Comparison of ENCODE assay signal across 26 mouse cellular contexts in the genomic region with DNA sequence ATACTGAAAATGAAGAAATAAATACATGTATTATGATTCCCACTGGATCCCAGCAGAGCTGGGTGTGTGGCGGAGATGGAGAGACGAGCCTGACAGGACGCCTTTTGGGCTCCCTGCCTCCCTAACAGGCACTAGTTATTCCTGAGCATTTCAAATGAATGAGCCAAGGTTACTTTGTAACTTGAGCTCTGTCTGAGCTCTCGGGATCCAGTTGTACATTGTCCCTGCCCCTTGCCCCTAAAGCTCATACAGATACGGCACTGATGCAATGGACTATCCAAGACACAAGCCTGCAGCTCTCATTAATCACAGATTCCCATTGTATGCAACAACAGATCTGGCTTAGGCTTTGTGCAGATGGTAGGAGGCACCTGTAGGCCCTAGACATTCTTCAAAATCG.
DNase-seq lines count a peak whose midpoint lies in the region; ATAC-seq and TF ChIP-seq lines count a peak whose summit lies in the region.
"Had no signal": no experiment of that assay in that cellular context is flagged by ENCODE, and none has a peak within 500 bp of the region (broad histone marks: within the 10 kb centered on the region; RNA-seq: fewer than 3 reads in every experiment).

No protein-coding gene starts in this region.

- no peak overlapping the region for H3K27ac ChIP-seq in kidney, adult 2 months (ENCODE audit: insufficient read depth, low read depth, low read length)
- 0 out of 2 replicates have a peak overlapping the region, but pooled peaks have one; percentile 4 for H3K27ac ChIP-seq in kidney, embryonic 15.5 days
- H3K27ac ChIP-seq in midbrain, embryonic 11.5 days (ENCODE audit: low read depth, low read length) = no peak overlapping the region
- no peak overlapping the region for H3K27ac ChIP-seq in midbrain, embryonic 16.5 days (ENCODE audit: low read length)
- H3K27ac ChIP-seq: embryonic facial prominence, embryonic 10.5 days; embryonic facial prominence, embryonic 12.5 days; forebrain, embryonic 13.5 days; forebrain, embryonic 15.5 days had no signal

- H3K4me1 ChIP-seq in kidney, adult 2 months (ENCODE audit: control insufficient read depth, insufficient read depth, low read length) = no peaks in the 10 kb centered on the region; the same call in 1 of the 2 replicates
- 0 out of 2 replicates have a peak, but pooled peaks cover 8% of the 10 kb centered on the region for H3K4me1 ChIP-seq in kidney, embryonic 15.5 days
- no peaks in the 10 kb centered on the region for H3K4me1 ChIP-seq in midbrain, embryonic 11.5 days (ENCODE audit: control insufficient read depth, insufficient read depth, low read length)
- peaks cover 12% of the 10 kb centered on the region for H3K4me1 ChIP-seq in midbrain, embryonic 16.5 days (ENCODE audit: control insufficient read depth, insufficient read depth, low read length)

- no peak overlapping the region for H3K4me2 ChIP-seq in kidney, embryonic 15.5 days
- no peak overlapping the region for H3K4me2 ChIP-seq in midbrain, embryonic 11.5 days
- no peak overlapping the region for H3K4me2 ChIP-seq in midbrain, embryonic 16.5 days (ENCODE audit: low read length)
- H3K4me2 ChIP-seq: embryonic facial prominence, embryonic 12.5 days; forebrain, embryonic 13.5 days; forebrain, embryonic 15.5 days had no signal

- no peak for TF ChIP-seq CTCF in kidney, adult 2 months (conservative IDR thresholded peaks at IDR 0.05; ENCODE audit: insufficient read depth, insufficient read length, low read depth, low read length)

- H3K36me3 ChIP-seq in kidney, adult 2 months (ENCODE audit: control insufficient read depth, insufficient read depth, low read length) = no peaks in the 10 kb centered on the region
- no peaks in the 10 kb centered on the region for H3K36me3 ChIP-seq in kidney, embryonic 15.5 days
- no peaks in the 10 kb centered on the region for H3K36me3 ChIP-seq in midbrain, embryonic 11.5 days (ENCODE audit: control insufficient read depth, insufficient read depth, low read length)
- H3K36me3 ChIP-seq in midbrain, embryonic 16.5 days (ENCODE audit: control insufficient read depth, insufficient read depth, low read length) = no peaks in the 10 kb centered on the region
- H3K36me3 ChIP-seq: embryonic facial prominence, embryonic 10.5 days; embryonic facial prominence, embryonic 12.5 days; forebrain, embryonic 15.5 days; G1E had no signal

- no peak for TF ChIP-seq POLR2A in kidney, adult 2 months (IDR thresholded peaks at IDR 0.05; ENCODE audit: low read depth, low read length)

- 54% methylated on average over 6 of the region's 6 CpGs for WGBS in kidney, adult 2 months
- WGBS in kidney, embryonic 15.5 days = 41% methylated on average over 6 of the region's 6 CpGs
- 69% methylated on average over 6 of the region's 6 CpGs for WGBS in midbrain, embryonic 11.5 days
- 50% methylated on average over 6 of the region's 6 CpGs for WGBS in midbrain, embryonic 16.5 days

- no peaks in the 10 kb centered on the region for H3K27me3 ChIP-seq in kidney, adult 2 months (replicated peaks; ENCODE audit: control insufficient read depth, insufficient read depth, low read length)
- H3K27me3 ChIP-seq in kidney, embryonic 15.5 days = no peaks in the 10 kb centered on the region
- H3K27me3 ChIP-seq in midbrain, embryonic 11.5 days (ENCODE audit: control insufficient read depth, insufficient read depth, low read length) = no peaks in the 10 kb centered on the region
- no peaks in the 10 kb centered on the region for H3K27me3 ChIP-seq in midbrain, embryonic 16.5 days (ENCODE audit: control insufficient read depth, insufficient read depth, low read depth, low read length)
- H3K27me3 ChIP-seq: CH12.LX; embryonic facial prominence, embryonic 12.5 days; forebrain, embryonic 15.5 days; Patski had no signal

- ATAC-seq in kidney, embryonic 15.5 days (replicated peaks; ENCODE audit: low FRiP score) = 0 out of 2 replicates have a peak, but pooled peaks have one; percentile 58
- no peak for ATAC-seq in midbrain, embryonic 11.5 days (ENCODE audit: low FRiP score)
- ATAC-seq in midbrain, embryonic 16.5 days = no peak
- ATAC-seq: activated CD4-positive, CD25-positive, alpha-beta regulatory T cell, adult 4 months; CD4-positive, CD25-positive, alpha-beta regulatory T cell, adult 4 months; forebrain, embryonic 13.5 days; forebrain, embryonic 15.5 days; Patski had no signal

- no peaks in the 10 kb centered on the region for H3K9me3 ChIP-seq in kidney, embryonic 15.5 days (replicated peaks)
- no peaks in the 10 kb centered on the region for H3K9me3 ChIP-seq in midbrain, embryonic 11.5 days (ENCODE audit: control insufficient read depth, low read length)
- no peaks in the 10 kb centered on the region for H3K9me3 ChIP-seq in midbrain, embryonic 16.5 days (replicated peaks; ENCODE audit: control insufficient read depth, low read length, poor library complexity, severe bottlenecking)
- H3K9me3 ChIP-seq: embryonic facial prominence, embryonic 10.5 days; embryonic facial prominence, embryonic 12.5 days; forebrain, embryonic 13.5 days; forebrain, embryonic 15.5 days had no signal

- peak; percentile 39 for DNase-seq in embryo, embryonic 10 days (ENCODE audit: low spot score)
- DNase-seq in embryo, embryonic 11 days = no peak
- peak; percentile 26 for DNase-seq in kidney, adult 2 months
- DNase-seq in kidney, adult 18-20 months = no peak
- no peak for DNase-seq in kidney, postnatal 4 days
- DNase-seq in midbrain, embryonic 11.5 days (ENCODE audit: low spot score, missing footprints) = peak; percentile 28
- DNase-seq: adrenal gland, adult 8-10 months; adrenal gland, postnatal 14 days; adrenal gland, postnatal 36 days; B cell, adult 2 months; cerebellum, adult 11-12 months; cerebellum, adult 2 months; cerebellum, adult 9-10 months; cerebellum, postnatal 10 days; cerebellum, postnatal 25 days had no signal

- H3K4me3 ChIP-seq in kidney, adult 2 months (ENCODE audit: insufficient read depth, low read depth, low read length) = no peak overlapping the region
- no peak overlapping the region for H3K4me3 ChIP-seq in kidney, embryonic 15.5 days (replicated peaks)
- no peak overlapping the region for H3K4me3 ChIP-seq in midbrain, embryonic 11.5 days (ENCODE audit: low read depth, low read length)
- no peak overlapping the region for H3K4me3 ChIP-seq in midbrain, embryonic 16.5 days (ENCODE audit: low read depth, low read length)
- H3K4me3 ChIP-seq: embryonic facial prominence, embryonic 10.5 days; embryonic facial prominence, embryonic 12.5 days; forebrain, embryonic 13.5 days; forebrain, embryonic 15.5 days had no signal

- H3K9ac ChIP-seq in kidney, embryonic 15.5 days = no peak overlapping the region
- no peak overlapping the region for H3K9ac ChIP-seq in midbrain, embryonic 11.5 days (ENCODE audit: low read length)
- H3K9ac ChIP-seq in midbrain, embryonic 16.5 days (ENCODE audit: low read depth, low read length) = no peak overlapping the region
- H3K9ac ChIP-seq: embryonic facial prominence, embryonic 12.5 days; forebrain, embryonic 13.5 days; forebrain, embryonic 15.5 days had no signal

Comparison
In these comparisons a context has a peak if more than half of its experiments do, and no peak if none do; other contexts are left out.
1. DNase-seq: peak in embryo, embryonic 10 days (single experiment), kidney, adult 2 months (single experiment) and midbrain, embryonic 11.5 days (single experiment); none in embryo, embryonic 11 days (single experiment), kidney, adult 18-20 months (single experiment) and kidney, postnatal 4 days (0 of 2).